Mouse (Mus musculus) ES-E14 (cell line): ENCODE measurements around the gene Spcs3. TPM values are rescaled to one million over a fixed set of nuclear protein-coding genes. Genes with fewer than 3 reads are reported as not detected.

Experiments used
- DNase-seq: peaks from one replicate; pipeline ENCODE4 v3.0.0-alpha.2; 2013; ENCODE audit warnings: low read depth, low spot score
- H3K27ac ChIP-seq: 2 replicates; pipeline ENCODE4 v1.5.1; 2012; ENCODE audit warnings: low read depth, mild to moderate bottlenecking, low read length, moderate library complexity, mixed read lengths; ENCODE audit not compliant: poor library complexity, insufficient read depth, severe bottlenecking
- H3K36me3 ChIP-seq: 2 replicates; pipeline ENCODE4 v1.6.1; 2012; ENCODE audit warnings: mild to moderate bottlenecking, low read length, moderate library complexity, mixed read lengths; ENCODE audit not compliant: control insufficient read depth, poor library complexity, insufficient read depth, severe bottlenecking
- H3K4me1 ChIP-seq, 2 experiments: fragments of 150-350 bp in 1 of 2; sonication (generic) in 1 of 2; 2 replicates each; pipeline ENCODE4 v1.6.1; 2012; ENCODE audit warnings: low read length in 2 of 2, mild to moderate bottlenecking in 1 of 2, mixed read lengths in 1 of 2; ENCODE audit not compliant: control insufficient read depth in 2 of 2, insufficient read depth in 2 of 2, poor library complexity in 1 of 2
- H3K4me3 ChIP-seq, 2 experiments: fragments of 150-350 bp in 1 of 2; sonication (generic) in 1 of 2; 2 replicates each; pipeline ENCODE4 v1.5.1; 2012; ENCODE audit warnings: low read length in 2 of 2, low read depth in 1 of 2, mild to moderate bottlenecking in 1 of 2, mixed read lengths in 1 of 2; ENCODE audit not compliant: insufficient read depth in 1 of 2, poor library complexity in 1 of 2, severe bottlenecking in 1 of 2
- H3K9ac ChIP-seq: 2 replicates; pipeline ENCODE4 v1.6.1; 2012; ENCODE audit warnings: low read depth, mild to moderate bottlenecking, low read length, mixed read lengths; ENCODE audit not compliant: poor library complexity, insufficient read depth, severe bottlenecking
- H3K9me3 ChIP-seq: fragments of 150-350 bp; sonication (generic); 2 replicates; pipeline ENCODE4 v1.6.1; 2012; ENCODE audit warnings: low read depth, mild to moderate bottlenecking, low read length; ENCODE audit not compliant: control insufficient read depth, insufficient read depth
- CHD2 ChIP-seq: IDR thresholded peaks from 2 replicates; pipeline ENCODE4 v1.6.1; 2014; ENCODE audit warnings: mild to moderate bottlenecking, low read depth, low read length, inconsistent platforms
- HCFC1 ChIP-seq: IDR thresholded peaks from 2 replicates; pipeline ENCODE4 v1.6.1; 2012; ENCODE audit warnings: low read length, inconsistent platforms, borderline replicate concordance; ENCODE audit not compliant: insufficient read depth
- MAFK ChIP-seq: IDR thresholded peaks from 2 replicates; pipeline ENCODE4 v1.6.1; 2014; ENCODE audit warnings: mild to moderate bottlenecking, low read depth, low read length, inconsistent platforms; ENCODE audit not compliant: insufficient read depth
- ZC3H11A ChIP-seq: IDR thresholded peaks from 2 replicates; pipeline ENCODE4 v1.6.1; 2012; ENCODE audit warnings: low read depth, mild to moderate bottlenecking, inconsistent platforms, low read length, borderline replicate concordance
- ZNF384 ChIP-seq: IDR thresholded peaks from 2 replicates; pipeline ENCODE4 v1.6.1; 2012; ENCODE audit warnings: low read depth, low read length, inconsistent platforms
- in situ Hi-C, 2 experiments: fragments of 600-800 bp; cut with MboI; formaldehyde crosslinking; loops; one replicate each; pipeline ENCODE4 v1.15.1; 2025; ENCODE audit warnings: low sequenced_read_pairs in 2 of 2, inconsistent platforms in 1 of 2; ENCODE audit not compliant: unreplicated experiment in 2 of 2
- total RNA-seq: library from RNA; depleted of rRNA; stranded (reverse); fragments of 300-350 nt; gene quantifications from 2 replicates; pipeline ENCODE4 v1.2.3, GENCODE M21; 2012

The Spcs3 gene
- total RNA-seq, 1 experiment = 98.1 TPM

DNA sequence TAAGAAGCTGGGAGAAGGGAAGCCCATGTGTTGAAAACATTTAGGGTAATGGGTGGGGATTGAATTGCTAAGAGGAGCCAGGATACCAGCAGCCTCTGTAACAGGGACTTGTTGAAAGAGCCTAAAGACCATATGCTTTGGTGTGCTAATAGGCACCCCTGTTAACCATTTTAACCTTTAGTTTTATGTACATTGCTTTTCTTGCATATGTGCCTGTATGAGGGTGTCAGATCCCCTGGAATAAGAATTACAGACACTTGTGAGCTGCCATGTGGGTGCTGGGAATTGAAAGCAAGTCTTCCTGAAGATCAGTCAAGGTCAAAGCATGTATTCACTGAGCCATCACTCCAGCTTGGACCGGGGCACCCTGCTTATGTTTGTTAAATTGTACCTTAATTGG is 35.4 kb upstream of the Spcs3 start:
- no peak overlapping the region for H3K27ac ChIP-seq
- in situ Hi-C loops = no loop called here
- H3K9me3 ChIP-seq = no peaks in the 10 kb centered on the region
- H3K4me3 ChIP-seq = no peak overlapping the region
- no peaks in the 10 kb centered on the region for H3K36me3 ChIP-seq
- no peaks in the 10 kb centered on the region for H3K4me1 ChIP-seq
- DNase-seq = no peak
- no peak for TF ChIP-seq ZC3H11A
- no peak for TF ChIP-seq ZNF384
- TF ChIP-seq CHD2 = no peak
- TF ChIP-seq HCFC1 = no peak
- H3K9ac ChIP-seq = no peak overlapping the region

- TF ChIP-seq ZNF384 = no peak
- no peak for TF ChIP-seq ZC3H11A
- TF ChIP-seq CHD2 = no peak
- no peak for TF ChIP-seq MAFK
- TF ChIP-seq HCFC1 = no peak
- no peaks in the 10 kb centered on the region for H3K4me1 ChIP-seq
- H3K27ac ChIP-seq = no peak overlapping the region
- no peaks in the 10 kb centered on the region for H3K36me3 ChIP-seq
- in situ Hi-C loops = no loop called here
- H3K9ac ChIP-seq = no peak overlapping the region
- no peak for DNase-seq
- no peaks in the 10 kb centered on the region for H3K9me3 ChIP-seq
- H3K4me3 ChIP-seq = no peak overlapping the region
Measured at GRCm38 (mm10) chr8:54562137-54562536, 32.3 kb upstream of the Spcs3 start.

- H3K4me1 ChIP-seq = no peaks in the 10 kb centered on the region
- H3K9me3 ChIP-seq = no peaks in the 10 kb centered on the region
- DNase-seq = no peak
- in situ Hi-C loops = no loop called here
- no peak overlapping the region for H3K27ac ChIP-seq
- no peaks in the 10 kb centered on the region for H3K36me3 ChIP-seq
- no peak overlapping the region for H3K4me3 ChIP-seq
- no peak overlapping the region for H3K9ac ChIP-seq
- TF ChIP-seq MAFK (no peak), ZNF384 (no peak), HCFC1 (no peak), CHD2 (no peak), ZC3H11A (no peak)
Measured at GRCm38 (mm10) chr8:54554921-54555320, 25.1 kb upstream of the Spcs3 start.

- Histone ChIP-seq H3K9me3 (no peaks in the 10 kb centered on the region), H3K36me3 (no peaks in the 10 kb centered on the region), H3K27ac (no peak overlapping the region), H3K4me3 (no peak overlapping the region), H3K9ac (no peak overlapping the region), H3K4me1 (no peaks in the 10 kb centered on the region)
- TF ChIP-seq ZNF384 (no peak), ZC3H11A (no peak), HCFC1 (no peak), MAFK (no peak), CHD2 (no peak)
- in situ Hi-C loops = no loop called here
- DNase-seq = no peak
Measured at GRCm38 (mm10) chr8:54550026-54550574, 20.3 kb upstream of the Spcs3 start.

DNA sequence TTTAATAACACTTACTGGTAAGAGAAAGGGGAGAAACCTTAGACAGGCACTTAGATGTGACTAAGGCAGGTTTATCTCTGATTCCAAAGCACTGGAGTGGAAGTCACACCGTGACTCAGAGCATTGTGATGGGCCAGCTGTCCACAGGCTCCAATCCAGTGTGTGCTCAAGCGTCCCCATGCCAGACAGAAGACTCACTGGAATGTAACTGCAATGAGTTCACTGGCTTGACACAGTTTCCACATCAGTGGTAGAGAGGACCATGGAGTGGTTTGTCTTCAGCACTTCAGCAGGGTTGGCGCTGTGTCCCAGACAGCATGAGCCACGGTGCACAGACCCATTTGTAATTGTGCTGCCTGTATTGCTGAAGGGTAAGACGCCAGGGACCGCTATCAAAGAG is 18.6 kb upstream of the Spcs3 start:
- Histone ChIP-seq H3K36me3 (no peaks in the 10 kb centered on the region), H3K9me3 (no peaks in the 10 kb centered on the region), H3K27ac (no peak overlapping the region), H3K4me3 (no peak overlapping the region), H3K4me1 (no peaks in the 10 kb centered on the region), H3K9ac (no peak overlapping the region)
- TF ChIP-seq HCFC1 (no peak), CHD2 (no peak), MAFK (no peak), ZC3H11A (no peak)
- DNase-seq = no peak
- in situ Hi-C loops = no loop called here
